Mouse (Mus musculus): ENCODE results near the gene Cdkl1. TPM values are rescaled to one million over a fixed set of nuclear protein-coding genes. Genes with fewer than 3 reads are reported as not detected.

The Cdkl1 gene
- total RNA-seq, 4 experiments from 2014 or later: 11.8 to 17.0 (median 14.4) TPM

- DNase-seq (ENCODE audit: low spot score): peak; percentile 64
These were observed 39.2 kb downstream of the Cdkl1 start for GRCm38 (mm10) chr12:69751864-69752341.

GRCm38 (mm10) chr12:69744138-69744537, 46.9 kb downstream of the Cdkl1 start:
- no peak for DNase-seq (ENCODE audit: low spot score)

GRCm38 (mm10) chr12:69741965-69742364, 49.1 kb downstream of the Cdkl1 start:
- DNase-seq (ENCODE audit: low spot score): no peak

- DNase-seq (ENCODE audit: low spot score): no peak
These were observed 57.1 kb downstream of the Cdkl1 start for GRCm38 (mm10) chr12:69733923-69734322.

DNA sequence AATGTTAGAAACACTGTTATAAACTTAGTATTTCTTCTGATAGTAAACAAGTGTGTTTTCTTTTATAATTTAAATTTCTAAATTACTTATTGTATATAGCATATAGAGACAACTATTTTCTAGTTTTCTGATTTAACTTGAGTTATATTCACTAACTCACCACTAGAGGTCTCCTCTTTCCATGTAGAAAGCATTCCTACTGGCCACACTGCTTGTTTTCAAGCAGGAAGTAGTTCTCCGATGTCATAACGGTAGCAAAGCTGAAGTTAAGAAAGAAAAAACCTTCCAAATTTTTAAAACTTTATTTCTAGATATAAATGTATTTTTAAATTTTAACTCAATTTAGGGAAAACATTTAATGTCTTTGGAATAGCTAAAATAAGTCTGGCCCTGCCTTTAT, 57.5 kb downstream of the Cdkl1 start:
- peak; percentile 40 for DNase-seq (ENCODE audit: low spot score)

GRCm38 (mm10) chr12:69732221-69732620, 58.8 kb downstream of the Cdkl1 start:
- DNase-seq (ENCODE audit: low spot score): no peak

GRCm38 (mm10) chr12:69730306-69730705, 60.8 kb downstream of the Cdkl1 start:
- DNase-seq (ENCODE audit: low spot score): no peak

DNA sequence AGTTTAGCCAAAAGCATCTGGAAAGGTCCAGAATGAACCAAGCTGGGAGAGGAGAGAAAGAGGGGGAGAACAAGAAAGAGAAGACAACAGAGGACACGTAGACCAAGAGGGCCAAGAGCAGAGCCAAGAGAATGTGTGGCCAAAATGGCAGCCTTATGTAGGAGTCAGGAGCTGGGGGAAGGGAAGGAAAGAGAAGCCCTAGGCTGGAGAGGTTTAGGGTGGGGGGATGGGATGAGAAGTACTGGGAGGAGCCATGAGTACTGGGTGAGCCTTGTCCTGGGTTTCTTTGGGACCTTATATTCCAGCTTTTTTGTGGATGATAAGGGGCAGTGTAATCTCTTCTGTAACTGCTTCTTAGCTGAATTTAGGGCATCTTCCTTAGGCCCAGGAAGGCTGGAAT, 61.8 kb downstream of the Cdkl1 start:
- no peak for DNase-seq (ENCODE audit: low spot score)

- DNase-seq (ENCODE audit: low spot score): peak; percentile 97
These were observed 66.2 kb downstream of the Cdkl1 start, which contains the start of the genes L2hgdh and Atp5s for GRCm38 (mm10) chr12:69724711-69725460. Gene L2hgdh, minus strand, starts transcription at chr12:69724873. Gene Atp5s, plus strand, starts transcription at chr12:69724950.

- DNase-seq (ENCODE audit: low spot score): no peak
These were observed 66.9 kb downstream of the Cdkl1 start for GRCm38 (mm10) chr12:69724018-69724710.

DNA sequence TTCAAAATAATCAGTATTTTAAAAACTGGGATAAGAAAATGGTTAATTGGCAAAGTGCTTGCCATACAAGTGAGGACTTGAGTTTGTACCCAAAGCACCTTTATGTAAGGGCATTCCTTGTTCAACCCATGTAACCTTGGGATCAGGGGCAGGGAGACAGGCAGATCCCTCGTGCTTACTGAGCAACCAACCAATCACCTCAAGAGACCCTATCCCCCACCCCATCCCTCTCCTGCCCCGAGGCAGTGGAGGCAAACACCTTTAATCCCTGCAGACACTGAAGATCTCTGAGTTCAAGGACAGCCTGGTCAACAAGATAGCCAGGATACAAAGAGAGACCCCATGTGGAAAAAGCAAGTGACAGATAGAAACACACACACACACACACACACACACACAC, 67.7 kb downstream of the Cdkl1 start:
- no peak for DNase-seq (ENCODE audit: low spot score)

- no peak for DNase-seq (ENCODE audit: low spot score)
These were observed 68.2 kb downstream of the Cdkl1 start for GRCm38 (mm10) chr12:69722857-69723256.

GRCm38 (mm10) chr12:69713628-69714027, 77.4 kb downstream of the Cdkl1 start:
- DNase-seq (ENCODE audit: low spot score): no peak

DNA sequence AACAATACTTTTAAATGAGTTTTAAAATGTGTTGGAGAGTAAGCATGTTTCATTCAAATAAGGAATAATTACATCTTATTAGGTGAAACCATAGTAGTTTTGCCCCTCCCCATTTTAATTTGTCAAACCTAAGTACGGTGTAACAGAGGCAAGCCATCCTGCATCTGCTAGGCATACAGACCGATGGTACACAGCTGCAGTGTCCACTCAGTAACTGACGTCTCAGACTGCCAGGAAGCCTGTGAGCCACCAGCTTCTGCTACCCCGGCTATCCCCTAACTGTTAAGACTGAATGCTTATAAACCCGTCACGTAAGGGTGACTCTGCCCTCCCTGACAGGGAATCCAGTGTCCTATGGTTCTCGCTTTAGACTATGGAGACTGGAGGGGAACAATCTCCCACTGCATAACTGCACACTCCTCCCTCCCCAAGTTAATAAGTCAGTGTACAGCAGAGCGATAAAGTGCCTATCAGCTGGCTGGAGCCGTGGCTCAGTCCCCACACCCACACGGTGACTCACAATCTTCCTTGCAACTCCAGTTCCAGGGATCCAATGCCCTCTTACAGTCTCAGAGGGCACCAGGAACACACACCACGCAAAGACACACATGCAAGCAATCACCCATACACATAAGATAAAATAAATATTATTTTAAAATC, 86.1 kb downstream of the Cdkl1 start:
- DNase-seq (ENCODE audit: low spot score): no peak

GRCm38 (mm10) chr12:69698352-69698751, 92.7 kb downstream of the Cdkl1 start:
- no peak for DNase-seq (ENCODE audit: low spot score)

Small RNA genes lying within 50 kb of the gene (microRNA-seq; reads per million reads assigned to microRNA genes)
- gene Mir681: not detected

Other genes with a start within 250 kb of the Cdkl1 start
- 1 to 10 TPM; 2.7 to 3.7 (median 3.3) TPM for gene Vcpkmt, start 208.2 kb downstream of the Cdkl1 start, total RNA-seq (2022)
- 10 to 100 TPM; 36.6 to 44.0 (median 41.1) TPM for gene Sos2, start 109.4 kb downstream of the Cdkl1 start, total RNA-seq (2022)
- gene L2hgdh, start 66.4 kb downstream of the Cdkl1 start, total RNA-seq (2022): 10 to 100 TPM; 42.7 to 56.7 (median 46.3) TPM
- 10 to 100 TPM; 28.1 to 38.2 (median 32.3) TPM for gene Atp5s, start 66.3 kb downstream of the Cdkl1 start, total RNA-seq (2022)
- 1 to 10 TPM; 3.4 to 6.1 (median 5.0) TPM for gene Atl1, start 101.3 kb upstream of the Cdkl1 start, total RNA-seq (2022)
- 10 to 100 TPM; 19.1 to 21.2 (median 20.3) TPM for gene Map4k5, start 101.9 kb upstream of the Cdkl1 start, total RNA-seq (2022)
- gene Sav1, start 195.7 kb upstream of the Cdkl1 start, total RNA-seq (2022): 10 to 100 TPM; 18.7 to 24.2 (median 22.0) TPM